Mouse (Mus musculus): ENCODE measurements around the gene Itgb1bp1.
A peak's percentile ranks its signal among the peaks of the same experiment; 100 is the strongest.

The Itgb1bp1 gene

GRCm38 (mm10) chr12:21244375-21244960 lies 41.6 kb downstream of the Itgb1bp1 start:
- no peak for DNase-seq (ENCODE audit: low spot score)

- DNase-seq (ENCODE audit: low spot score) = no peak
Observed at GRCm38 (mm10) chr12:21241965-21242364, 44.1 kb downstream of the Itgb1bp1 start.

- no peak for DNase-seq (ENCODE audit: low spot score)
Observed at GRCm38 (mm10) chr12:21234560-21234959, 51.5 kb downstream of the Itgb1bp1 start.

GRCm38 (mm10) chr12:21233727-21234126 lies 52.4 kb downstream of the Itgb1bp1 start:
- no peak for DNase-seq (ENCODE audit: low spot score)

GRCm38 (mm10) chr12:21229076-21229918 lies 56.8 kb downstream of the Itgb1bp1 start:
- DNase-seq (ENCODE audit: low spot score) = no peak

- DNase-seq (ENCODE audit: low spot score) = no peak
Observed at GRCm38 (mm10) chr12:21228650-21229049, 57.4 kb downstream of the Itgb1bp1 start.

GRCm38 (mm10) chr12:21227076-21227980 lies 58.8 kb downstream of the Itgb1bp1 start:
- peak; percentile 46 for DNase-seq (ENCODE audit: low spot score)

- no peak for DNase-seq (ENCODE audit: low spot score)
Observed at GRCm38 (mm10) chr12:21226316-21226715, 59.8 kb downstream of the Itgb1bp1 start.

- DNase-seq (ENCODE audit: low spot score) = no peak
Observed at GRCm38 (mm10) chr12:21225358-21225757, 60.7 kb downstream of the Itgb1bp1 start.

- DNase-seq (ENCODE audit: low spot score) = no peak
Observed at GRCm38 (mm10) chr12:21223923-21224322, 62.2 kb downstream of the Itgb1bp1 start.

- DNase-seq (ENCODE audit: low spot score) = no peak
Observed at GRCm38 (mm10) chr12:21220596-21220995, 65.5 kb downstream of the Itgb1bp1 start.

- no peak for DNase-seq (ENCODE audit: low spot score)
Observed at GRCm38 (mm10) chr12:21217776-21218444, 68.2 kb downstream of the Itgb1bp1 start.

- no peak for DNase-seq (ENCODE audit: low spot score)
Observed at GRCm38 (mm10) chr12:21214551-21215165, 71.4 kb downstream of the Itgb1bp1 start.

- DNase-seq (ENCODE audit: low spot score) = no peak
Observed at GRCm38 (mm10) chr12:21212876-21213275, 73.2 kb downstream of the Itgb1bp1 start.

- DNase-seq (ENCODE audit: low spot score) = no peak
Observed at GRCm38 (mm10) chr12:21209273-21209672, 76.8 kb downstream of the Itgb1bp1 start.

- DNase-seq (ENCODE audit: low spot score) = no peak
Observed at GRCm38 (mm10) chr12:21208172-21208795, 77.8 kb downstream of the Itgb1bp1 start.

GRCm38 (mm10) chr12:21207422-21207821 lies 78.7 kb downstream of the Itgb1bp1 start:
- DNase-seq (ENCODE audit: low spot score) = no peak

- no peak for DNase-seq (ENCODE audit: low spot score)
Observed at GRCm38 (mm10) chr12:21205799-21206198, 80.3 kb downstream of the Itgb1bp1 start.

GRCm38 (mm10) chr12:21204701-21205312 lies 81.3 kb downstream of the Itgb1bp1 start:
- DNase-seq (ENCODE audit: low spot score) = no peak

- DNase-seq (ENCODE audit: low spot score) = no peak
Observed at GRCm38 (mm10) chr12:21201485-21202269, 84.4 kb downstream of the Itgb1bp1 start.
